Mouse (Mus musculus): ENCODE measurements around the gene Tle3. TPM values are rescaled to one million over a fixed set of nuclear protein-coding genes. Genes with fewer than 3 reads are reported as not detected.

Gene Tle3
- polyA plus RNA-seq, 2 experiments: 45.1 to 113 TPM

- Histone ChIP-seq H3K27me3 (ENCODE audit: control insufficient read depth, insufficient read depth, low read length) (no peaks in the 10 kb centered on the region), H3K36me3 (ENCODE audit: control insufficient read depth, insufficient read depth, low read length) (peaks cover 46% of the 10 kb centered on the region), H3K9me3 (ENCODE audit: control insufficient read depth, low read length) (no peaks in the 10 kb centered on the region), H3K9ac (ENCODE audit: low read depth, low read length, severe bottlenecking) (no peak overlapping the region), H3K27ac (replicated peaks; ENCODE audit: low read depth, low read length) (no peak overlapping the region), H3K4me3 (replicated peaks; ENCODE audit: low read length) (peak overlapping the region; percentile 98), H3K4me2 (replicated peaks; ENCODE audit: low read depth, low read length, severe bottlenecking) (peak overlapping the region; percentile 98), H3K4me1 (ENCODE audit: control insufficient read depth, insufficient read depth, low read length) (peaks cover 66% of the 10 kb centered on the region)
- DNase-seq (ENCODE audit: low spot score) (no peak), ATAC-seq (ENCODE audit: low FRiP score, low read depth) (no peak)
- WGBS: 21% methylated on average over 3 of the region's 3 CpGs
- TF ChIP-seq POLR2A (IDR thresholded peaks at IDR 0.05; ENCODE audit: borderline replicate concordance, extremely low read depth, insufficient read depth, insufficient read length): no peak
Measured at GRCm38 (mm10) chr9:61376650-61377049, 4.5 kb downstream of the Tle3 start.

- no peak overlapping the region for H3K9ac ChIP-seq (ENCODE audit: low read depth, low read length, severe bottlenecking)
- 28% methylated on average over 9 of the region's 9 CpGs for WGBS
- no peaks in the 10 kb centered on the region for H3K27me3 ChIP-seq (ENCODE audit: control insufficient read depth, insufficient read depth, low read length)
- peak overlapping the region; percentile 98 for H3K4me3 ChIP-seq (replicated peaks; ENCODE audit: low read length)
- peak overlapping the region; percentile 98 for H3K4me2 ChIP-seq (replicated peaks; ENCODE audit: low read depth, low read length, severe bottlenecking)
- H3K36me3 ChIP-seq (ENCODE audit: control insufficient read depth, insufficient read depth, low read length): peaks cover 58% of the 10 kb centered on the region
- no peak for ATAC-seq (ENCODE audit: low FRiP score, low read depth)
- DNase-seq (ENCODE audit: low spot score): no peak
- no peak for TF ChIP-seq POLR2A (IDR thresholded peaks at IDR 0.05; ENCODE audit: borderline replicate concordance, extremely low read depth, insufficient read depth, insufficient read length)
- peaks cover 76% of the 10 kb centered on the region for H3K4me1 ChIP-seq (ENCODE audit: control insufficient read depth, insufficient read depth, low read length)
- no peaks in the 10 kb centered on the region for H3K9me3 ChIP-seq (ENCODE audit: control insufficient read depth, low read length)
- no peak overlapping the region for H3K27ac ChIP-seq (replicated peaks; ENCODE audit: low read depth, low read length)
Measured at GRCm38 (mm10) chr9:61377706-61378479, 5.7 kb downstream of the Tle3 start.

GRCm38 (mm10) chr9:61378516-61378915 is 6.3 kb downstream of the Tle3 start:
- H3K36me3 ChIP-seq (ENCODE audit: control insufficient read depth, insufficient read depth, low read length): peaks cover 63% of the 10 kb centered on the region

GRCm38 (mm10) chr9:61379016-61379634 is 7.0 kb downstream of the Tle3 start:
- Histone ChIP-seq H3K4me1 (ENCODE audit: control insufficient read depth, insufficient read depth, low read length) (peaks cover 89% of the 10 kb centered on the region), H3K4me2 (replicated peaks; ENCODE audit: low read depth, low read length, severe bottlenecking) (no peak overlapping the region), H3K9ac (ENCODE audit: low read depth, low read length, severe bottlenecking) (no peak overlapping the region), H3K27me3 (ENCODE audit: control insufficient read depth, insufficient read depth, low read length) (no peaks in the 10 kb centered on the region), H3K4me3 (replicated peaks; ENCODE audit: low read length) (no peak overlapping the region), H3K27ac (replicated peaks; ENCODE audit: low read depth, low read length) (no peak overlapping the region), H3K9me3 (ENCODE audit: control insufficient read depth, low read length) (no peaks in the 10 kb centered on the region), H3K36me3 (ENCODE audit: control insufficient read depth, insufficient read depth, low read length) (peaks cover 69% of the 10 kb centered on the region)
- ATAC-seq (ENCODE audit: low FRiP score, low read depth) (no peak), DNase-seq (ENCODE audit: low spot score) (no peak)
- no peak for TF ChIP-seq POLR2A (IDR thresholded peaks at IDR 0.05; ENCODE audit: borderline replicate concordance, extremely low read depth, insufficient read depth, insufficient read length)
- 48% methylated on average over 11 of the region's 11 CpGs for WGBS

More at GRCm38 (mm10) chr9:61378516-61378915, 6.3 kb downstream of the Tle3 start:
- DNase-seq (ENCODE audit: low spot score): no peak
- H3K9me3 ChIP-seq (ENCODE audit: control insufficient read depth, low read length): no peaks in the 10 kb centered on the region
- TF ChIP-seq POLR2A (IDR thresholded peaks at IDR 0.05; ENCODE audit: borderline replicate concordance, extremely low read depth, insufficient read depth, insufficient read length): no peak
- no peak for ATAC-seq (ENCODE audit: low FRiP score, low read depth)
- H3K9ac ChIP-seq (ENCODE audit: low read depth, low read length, severe bottlenecking): no peak overlapping the region
- no peaks in the 10 kb centered on the region for H3K27me3 ChIP-seq (ENCODE audit: control insufficient read depth, insufficient read depth, low read length)
- H3K4me1 ChIP-seq (ENCODE audit: control insufficient read depth, insufficient read depth, low read length): peaks cover 83% of the 10 kb centered on the region
- peak overlapping the region; percentile 98; the same call in 1 of the 2 replicates for H3K4me2 ChIP-seq (replicated peaks; ENCODE audit: low read depth, low read length, severe bottlenecking)
- H3K27ac ChIP-seq (replicated peaks; ENCODE audit: low read depth, low read length): no peak overlapping the region
- 32% methylated on average over 8 of the region's 8 CpGs for WGBS
- H3K4me3 ChIP-seq (replicated peaks; ENCODE audit: low read length): no peak overlapping the region

GRCm38 (mm10) chr9:61380258-61381062 is 8.3 kb downstream of the Tle3 start:
- peaks cover 97% of the 10 kb centered on the region for H3K4me1 ChIP-seq (ENCODE audit: control insufficient read depth, insufficient read depth, low read length)
- H3K4me3 ChIP-seq (replicated peaks; ENCODE audit: low read length): no peak overlapping the region
- DNase-seq (ENCODE audit: low spot score) (peak; percentile 73), ATAC-seq (ENCODE audit: low FRiP score, low read depth) (peak; percentile 64)
- H3K36me3 ChIP-seq (ENCODE audit: control insufficient read depth, insufficient read depth, low read length): peaks cover 72% of the 10 kb centered on the region
- H3K9me3 ChIP-seq (ENCODE audit: control insufficient read depth, low read length): no peaks in the 10 kb centered on the region
- H3K4me2 ChIP-seq (replicated peaks; ENCODE audit: low read depth, low read length, severe bottlenecking): peak overlapping the region; percentile 23
- no peak for TF ChIP-seq POLR2A (IDR thresholded peaks at IDR 0.05; ENCODE audit: borderline replicate concordance, extremely low read depth, insufficient read depth, insufficient read length)
- H3K9ac ChIP-seq (ENCODE audit: low read depth, low read length, severe bottlenecking): no peak overlapping the region
- no peak overlapping the region for H3K27ac ChIP-seq (replicated peaks; ENCODE audit: low read depth, low read length)
- H3K27me3 ChIP-seq (ENCODE audit: control insufficient read depth, insufficient read depth, low read length): no peaks in the 10 kb centered on the region
- WGBS: 10% methylated on average over 17 of the region's 18 CpGs
